Mouse (Mus musculus) thymus, postnatal 0 days (tissue): ENCODE data around the gene Rtp4. TPM values are rescaled to one million over a fixed set of nuclear protein-coding genes. Genes with fewer than 3 reads are reported as not detected.

Experiments
- DNase-seq: peaks from one replicate; pipeline ENCODE4 v3.0.0-alpha.2; 2015; ENCODE audit warnings: low spot score
- polyA plus RNA-seq: library from polyadenylated mRNA; unstranded; fragments of >200 nt; fragmentation: Nextera tagmentation; extraction: Ambion mirVana; gene quantifications from 2 replicates; pipeline ENCODE4 v1.2.1, GENCODE M21; 2015

Gene Rtp4
- polyA plus RNA-seq: 69.8 and 76.3 TPM in 2 replicates

- DNase-seq: no peak
These were observed at the start of gene Rtp4, which contains the start of gene Masp1 for GRCm38 (mm10) chr16:23520235-23520871. Rtp4 (plus strand) TSS chr16:23520291. Masp1 (minus strand) TSS chr16:23520815.

GRCm38 (mm10) chr16:23471551-23471950 lies 48.5 kb upstream of the Rtp4 start:
- no peak for DNase-seq

- DNase-seq: no peak
These were observed 48.0 kb upstream of the Rtp4 start for GRCm38 (mm10) chr16:23472046-23472445.

- no peak for DNase-seq
These were observed 44.4 kb upstream of the Rtp4 start for GRCm38 (mm10) chr16:23475651-23476050.

GRCm38 (mm10) chr16:23476598-23476997 lies 43.5 kb upstream of the Rtp4 start:
- no peak for DNase-seq

- no peak for DNase-seq
These were observed 40.1 kb upstream of the Rtp4 start for GRCm38 (mm10) chr16:23479872-23480603.

GRCm38 (mm10) chr16:23482218-23482617 lies 37.9 kb upstream of the Rtp4 start:
- no peak for DNase-seq

GRCm38 (mm10) chr16:23482846-23483245 lies 37.2 kb upstream of the Rtp4 start:
- no peak for DNase-seq

GRCm38 (mm10) chr16:23483292-23483691 lies 36.8 kb upstream of the Rtp4 start:
- DNase-seq: no peak

GRCm38 (mm10) chr16:23492783-23493182 lies 27.3 kb upstream of the Rtp4 start:
- no peak for DNase-seq

GRCm38 (mm10) chr16:23496245-23496924 lies 23.7 kb upstream of the Rtp4 start:
- no peak for DNase-seq

GRCm38 (mm10) chr16:23497440-23497839 lies 22.7 kb upstream of the Rtp4 start:
- no peak for DNase-seq

- DNase-seq: no peak
These were observed 22.2 kb upstream of the Rtp4 start for GRCm38 (mm10) chr16:23497881-23498280.

GRCm38 (mm10) chr16:23498691-23499131 lies 21.4 kb upstream of the Rtp4 start:
- DNase-seq: no peak

GRCm38 (mm10) chr16:23500558-23500957 lies 19.5 kb upstream of the Rtp4 start:
- DNase-seq: no peak

- no peak for DNase-seq
These were observed 18.8 kb upstream of the Rtp4 start for GRCm38 (mm10) chr16:23501288-23501687.

- no peak for DNase-seq
These were observed 17.6 kb upstream of the Rtp4 start for GRCm38 (mm10) chr16:23502478-23502877.

GRCm38 (mm10) chr16:23503351-23503750 lies 16.7 kb upstream of the Rtp4 start:
- DNase-seq: no peak

GRCm38 (mm10) chr16:23504320-23504744 lies 15.8 kb upstream of the Rtp4 start:
- no peak for DNase-seq

- no peak for DNase-seq
These were observed 14.0 kb upstream of the Rtp4 start for GRCm38 (mm10) chr16:23505904-23506687.
